Mouse (Mus musculus) lung, postnatal 25 days (tissue): Measurements from ENCODE around the gene Crocc2.

Experiments
- DNase-seq: peaks from one replicate; pipeline ENCODE4 v3.0.0; 2022; ENCODE audit warnings: low spot score

Crocc2 gene

DNA sequence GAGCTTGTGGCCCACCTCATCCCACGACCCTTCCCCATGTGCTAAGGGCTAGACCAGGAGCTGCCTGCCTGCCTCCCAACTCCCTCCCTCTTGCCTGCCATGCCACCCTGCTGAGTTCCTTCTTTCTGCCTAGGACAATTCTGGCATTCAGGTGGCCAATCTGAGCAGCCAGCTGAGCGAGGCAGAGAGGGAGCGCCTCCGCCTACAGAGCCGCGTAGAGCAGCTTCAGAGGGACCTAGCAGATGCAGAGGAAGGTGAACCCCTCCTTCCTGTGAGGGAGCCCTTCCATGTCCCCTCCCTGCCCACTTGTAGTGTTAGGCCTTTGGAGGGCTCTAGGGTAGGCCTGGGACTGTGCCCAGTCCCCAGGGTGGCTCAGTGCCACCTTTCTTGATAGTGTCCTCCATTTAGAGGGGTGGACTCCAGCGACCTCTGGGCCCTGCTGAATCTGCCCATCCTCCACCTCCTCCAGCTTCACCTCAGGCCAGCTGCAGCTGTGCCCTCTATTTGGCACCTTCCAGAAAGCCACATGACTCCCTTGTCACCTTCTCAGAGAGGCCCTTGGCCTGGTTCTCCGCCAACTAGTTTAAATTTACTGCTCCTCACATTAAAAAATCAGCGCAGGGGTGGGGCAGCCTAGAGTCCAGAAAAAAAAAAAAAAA lies 48.4 kb downstream of the Crocc2 start:
- DNase-seq = peak; percentile 21

- DNase-seq = no peak
Measured at GRCm38 (mm10) chr1:93217530-93217929, 49.0 kb downstream of the Crocc2 start.

GRCm38 (mm10) chr1:93220776-93221175 lies 52.3 kb downstream of the Crocc2 start:
- DNase-seq = no peak

DNA sequence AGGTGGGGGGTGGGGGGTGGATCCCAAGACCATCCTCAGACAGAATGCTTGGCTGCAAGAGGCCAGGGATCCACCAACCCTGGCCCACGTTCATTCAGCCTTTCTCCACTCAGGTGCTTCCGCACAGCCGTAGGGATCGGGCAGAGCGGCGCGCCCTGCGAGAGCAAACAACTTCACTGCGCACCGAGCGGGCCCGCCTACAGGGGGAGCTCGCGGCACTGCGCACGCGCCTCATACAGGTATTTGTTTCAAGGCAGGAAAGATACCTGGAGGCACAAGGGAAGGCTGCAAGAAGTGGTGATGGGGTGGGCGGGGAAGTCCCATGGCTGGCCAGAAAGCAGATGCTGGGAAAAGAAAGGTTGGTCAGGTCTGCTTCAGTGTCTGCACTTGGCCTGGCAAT lies 55.4 kb downstream of the Crocc2 start:
- DNase-seq = peak; percentile 63

- DNase-seq = no peak
Measured at GRCm38 (mm10) chr1:93225226-93225625, 56.7 kb downstream of the Crocc2 start.

GRCm38 (mm10) chr1:93225731-93226520 lies 57.4 kb downstream of the Crocc2 start:
- DNase-seq = no peak

DNA sequence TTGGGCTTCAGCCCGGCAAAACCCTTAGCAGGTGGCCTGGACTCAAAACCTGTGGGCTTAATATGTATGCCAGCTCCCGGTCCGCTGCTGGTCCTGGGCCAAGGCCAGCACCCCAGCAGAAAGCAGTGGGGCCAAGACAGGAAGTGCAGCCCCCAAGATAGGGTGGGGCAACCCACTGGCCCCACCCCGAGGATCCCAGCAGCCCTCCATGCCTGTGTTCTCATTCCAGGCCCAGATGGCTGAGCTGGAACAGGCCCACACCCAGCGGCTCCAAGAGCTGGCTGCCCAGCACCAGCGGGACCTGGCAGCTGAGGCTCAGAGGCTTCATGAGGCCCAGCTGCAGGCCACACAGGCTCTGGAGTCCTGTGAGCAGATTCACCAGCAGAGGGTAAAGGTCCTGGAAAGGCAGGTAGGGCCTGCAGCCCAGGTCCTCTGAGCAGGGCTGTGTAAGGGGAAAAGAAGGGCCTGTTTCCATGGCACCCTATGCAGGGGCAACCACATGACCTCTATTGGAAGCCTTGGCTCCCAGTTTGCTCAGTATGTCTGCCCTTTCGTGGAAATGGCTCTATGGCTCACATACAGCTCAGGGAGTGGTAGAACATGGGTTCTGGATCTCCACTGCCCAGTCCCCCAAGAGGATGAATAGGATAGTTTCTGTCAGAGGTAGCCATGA lies 58.9 kb downstream of the Crocc2 start:
- DNase-seq = peak; percentile 10

- DNase-seq = no peak
Measured at GRCm38 (mm10) chr1:93227976-93228365, 59.4 kb downstream of the Crocc2 start.

DNA sequence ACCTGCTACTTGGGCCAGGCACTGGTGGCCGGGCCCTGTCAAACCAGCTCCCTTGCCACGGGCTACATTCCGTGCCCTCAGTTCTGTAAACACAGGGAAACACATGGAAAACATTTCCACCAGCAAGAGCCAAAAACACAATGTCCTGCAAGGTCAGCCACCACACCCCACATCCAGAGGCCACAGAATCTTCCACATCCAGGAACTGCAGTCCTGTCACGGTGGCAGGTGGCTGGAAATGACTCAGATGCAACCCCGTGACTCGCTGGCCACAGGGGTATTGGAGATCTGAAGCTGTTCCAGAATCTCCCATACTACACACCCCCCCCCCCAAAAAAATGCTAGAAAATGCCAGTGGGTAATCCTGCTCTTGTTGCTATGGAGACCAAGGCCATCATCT lies 60.7 kb downstream of the Crocc2 start:
- peak; percentile 47 for DNase-seq

GRCm38 (mm10) chr1:93229626-93230025 lies 61.1 kb downstream of the Crocc2 start:
- no peak for DNase-seq

DNA sequence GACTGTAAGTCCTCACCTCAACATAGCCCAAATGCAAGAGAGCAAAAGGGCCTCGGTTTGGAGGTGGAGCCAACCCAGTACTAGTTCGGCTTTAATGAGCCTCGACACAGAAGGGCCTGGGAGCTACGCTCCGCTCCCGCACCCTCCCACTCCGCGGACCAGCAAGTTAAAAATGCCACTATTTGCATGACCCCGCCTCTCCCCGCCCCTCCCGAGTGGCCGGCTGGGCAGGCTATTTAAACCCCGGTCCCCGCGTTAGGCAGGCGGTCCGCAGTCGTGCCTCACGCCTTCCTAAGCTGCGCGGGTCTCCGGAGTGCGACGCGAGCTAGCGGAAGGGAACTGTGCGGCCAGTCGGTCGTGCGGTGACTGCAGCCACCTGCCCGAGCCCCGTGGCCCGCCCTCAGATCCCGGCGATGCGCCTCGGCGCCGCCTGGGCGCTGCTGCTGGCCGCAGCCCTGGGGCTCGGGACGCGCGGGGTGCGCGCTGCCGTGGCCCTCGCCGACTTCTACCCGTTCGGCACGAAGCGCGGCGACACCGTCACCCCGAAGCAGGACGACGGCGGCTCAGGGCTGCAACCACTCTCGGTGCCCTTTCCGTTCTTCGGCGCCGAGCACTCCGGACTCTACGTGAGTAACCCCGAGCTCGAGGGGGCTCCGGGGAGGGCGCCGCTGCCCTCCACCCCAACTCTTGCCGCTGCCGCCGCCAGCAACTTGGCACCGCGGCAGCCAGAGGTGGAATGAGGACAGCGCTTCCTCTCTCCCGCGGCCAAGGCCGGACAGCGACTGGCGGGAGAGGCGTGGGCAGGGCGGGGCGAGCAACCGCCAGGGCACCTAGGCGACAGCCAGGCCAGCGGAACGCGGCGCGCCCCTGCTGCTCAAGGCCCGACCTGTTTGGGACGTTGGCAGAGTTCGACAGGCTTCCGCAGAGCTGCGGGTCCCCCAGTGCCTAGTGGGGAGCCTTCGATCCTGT lies 67.3 kb downstream of the Crocc2 start, which contains the start of gene Sned1:
Gene Sned1, plus strand, starts transcription at position 266 of the 969 bp plus-strand sequence.
- DNase-seq = peak; percentile 95

- DNase-seq = no peak
Measured at GRCm38 (mm10) chr1:93236545-93236924, 68.0 kb downstream of the Crocc2 start.

GRCm38 (mm10) chr1:93237676-93238075 lies 69.2 kb downstream of the Crocc2 start:
- no peak for DNase-seq

GRCm38 (mm10) chr1:93238201-93238600 lies 69.7 kb downstream of the Crocc2 start:
- DNase-seq = peak; percentile 14

- DNase-seq = peak; percentile 45
Measured at GRCm38 (mm10) chr1:93245936-93246335, 77.4 kb downstream of the Crocc2 start.

DNA sequence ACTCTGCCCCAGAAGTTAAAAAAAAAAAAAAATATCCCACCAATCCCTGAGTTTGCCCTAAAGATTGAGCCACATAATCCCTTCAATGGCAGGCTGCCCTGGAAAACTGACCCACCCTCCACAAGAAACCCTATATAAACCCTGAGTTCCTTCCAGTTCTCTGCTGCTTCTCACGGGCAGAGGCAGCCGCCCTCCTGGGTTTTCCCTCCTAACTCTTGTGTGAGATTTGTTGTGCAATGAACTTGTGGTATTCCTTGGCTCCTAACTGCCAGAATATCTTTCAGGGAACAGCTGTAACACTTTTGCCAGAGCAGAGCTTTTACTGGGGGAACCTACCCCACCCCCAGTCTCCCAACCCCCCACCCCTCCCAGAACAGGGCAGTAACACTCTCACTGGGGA lies 84.1 kb downstream of the Crocc2 start:
- peak; percentile 26 for DNase-seq

DNA sequence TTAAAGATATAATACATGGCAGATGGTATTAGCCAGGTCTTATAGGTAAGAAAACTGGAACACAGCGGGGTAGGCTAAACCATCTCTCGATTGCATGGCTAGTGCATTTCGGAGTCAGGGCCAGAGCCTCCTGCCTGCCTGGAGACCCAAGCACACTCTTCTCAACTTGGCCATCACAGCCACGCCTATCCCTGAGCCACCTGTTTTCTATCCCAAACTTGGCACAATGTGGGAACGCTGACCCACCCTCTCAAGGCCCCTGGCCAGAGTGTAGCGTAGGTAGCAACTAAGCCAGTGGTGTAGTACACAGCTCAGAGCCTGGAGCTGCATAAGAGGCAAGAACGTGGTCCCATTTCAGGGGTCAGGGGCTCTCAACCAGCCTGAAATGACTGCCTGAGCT lies 87.2 kb downstream of the Crocc2 start:
- DNase-seq = no peak

DNA sequence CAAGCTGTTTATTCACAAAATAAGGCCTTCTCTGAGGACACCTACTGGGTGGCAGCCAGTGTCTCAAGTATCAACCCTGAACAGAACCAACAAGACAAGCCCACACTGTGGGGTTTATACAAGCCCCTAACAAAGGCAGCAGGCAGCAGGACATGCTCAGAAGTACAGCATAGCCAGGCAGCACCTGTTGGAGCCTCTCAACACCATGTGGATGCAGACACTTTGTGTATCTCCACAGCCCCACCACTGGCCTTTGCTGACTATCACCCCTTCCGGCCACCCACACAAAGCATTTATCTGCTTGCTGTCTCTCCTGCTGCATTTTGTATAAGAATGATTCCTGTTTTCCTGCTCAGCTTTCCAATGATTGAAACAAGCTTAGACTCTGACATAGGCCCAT lies 89.0 kb downstream of the Crocc2 start:
- DNase-seq = no peak

GRCm38 (mm10) chr1:93267207-93267606 lies 98.7 kb downstream of the Crocc2 start:
- DNase-seq = no peak

GRCm38 (mm10) chr1:93268246-93268645 lies 99.7 kb downstream of the Crocc2 start:
- DNase-seq = no peak

DNA sequence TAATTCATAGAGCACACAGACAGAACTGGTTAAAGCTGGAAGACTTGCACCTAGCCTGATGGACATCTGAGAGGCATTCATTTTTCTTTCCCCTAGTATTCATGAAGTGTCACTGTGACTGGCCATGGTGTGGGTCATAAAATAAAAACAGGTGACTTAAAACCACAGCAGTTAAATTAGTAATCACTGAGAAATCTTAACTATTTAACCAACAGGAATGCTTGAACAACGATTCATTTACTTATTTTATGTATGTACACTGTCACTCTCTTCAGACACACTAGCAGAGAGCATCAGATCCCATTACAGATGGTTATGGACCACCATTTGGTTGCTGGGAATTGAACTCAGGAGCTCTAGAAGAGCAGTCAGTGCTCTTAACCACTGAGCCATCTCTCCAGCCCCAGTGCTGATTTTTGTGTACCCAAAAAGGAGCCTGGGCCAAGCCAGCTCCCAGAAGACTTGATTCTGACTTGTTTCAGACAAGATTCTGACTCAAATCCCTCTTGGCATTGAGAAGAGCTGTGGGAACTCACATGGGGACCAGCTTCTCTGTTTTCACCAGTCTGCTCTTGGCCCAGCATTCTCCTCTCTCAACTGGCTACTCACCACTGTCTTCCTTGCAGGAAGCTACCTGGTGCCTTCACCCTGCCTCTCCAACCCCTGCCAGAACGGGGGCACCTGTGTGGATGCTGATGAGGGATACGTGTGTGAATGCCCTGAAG lies 102.2 kb downstream of the Crocc2 start:
- DNase-seq = no peak
